Mouse (Mus musculus): ENCODE measurements around the gene Tmem273.

- TF ChIP-seq CTCF (IDR thresholded peaks at IDR 0.05; ENCODE audit: low read depth, low read length) (no peak), GATA1 (IDR thresholded peaks at IDR 0.05; ENCODE audit: borderline replicate concordance, low read length) (no peak)
Measured at GRCm38 (mm10) chr14:32762177-32762576, 23.6 kb upstream of the Tmem273 start.

Data from G1E (cell line).